Mouse (Mus musculus) heart, embryonic 14.5 days (tissue): ENCODE data around the gene Trpc1. TPM values are rescaled to one million over a fixed set of nuclear protein-coding genes. Genes with fewer than 3 reads are reported as not detected.

Experiments
- ATAC-seq: fragments of 200-750 bp; cut with Nextera tagmentation; 2 replicates; pipeline ENCODE4 v1.8.0; 2017; ENCODE audit warnings: low read depth, moderate TSS enrichment; ENCODE audit not compliant: insufficient number of reproducible peaks, insufficient read depth, low FRiP score
- H3K27ac ChIP-seq, 2 experiments: fragments of 200-500 bp in 1 of 2; fragments of 300-500 bp in 1 of 2; sonication (generic) in 1 of 2; replicated peaks in 1 of 2; 2 replicates each; pipeline ENCODE4 v1.5.1; 2012 to 2014; ENCODE audit warnings: low read depth in 2 of 2, low read length in 2 of 2, control low read depth in 1 of 2, mild to moderate bottlenecking in 1 of 2, mixed read lengths in 1 of 2; ENCODE audit not compliant: control insufficient read depth in 1 of 2, insufficient read depth in 1 of 2
- H3K27me3 ChIP-seq: fragments of 300-500 bp; sonication (generic); 2 replicates; pipeline ENCODE4 v1.6.1; 2014; ENCODE audit warnings: mild to moderate bottlenecking, low read length, control low read depth; ENCODE audit not compliant: control insufficient read depth, insufficient read depth
- H3K36me3 ChIP-seq: fragments of 300-500 bp; sonication (generic); 2 replicates; pipeline ENCODE4 v1.6.1; 2014; ENCODE audit warnings: mild to moderate bottlenecking, control low read depth, low read length, mixed read lengths; ENCODE audit not compliant: control insufficient read depth, insufficient read depth
- H3K4me1 ChIP-seq, 2 experiments: fragments of 200-500 bp in 1 of 2; fragments of 300-500 bp in 1 of 2; sonication (generic) in 1 of 2; 2 replicates each; pipeline ENCODE4 v1.6.1; 2012 to 2014; ENCODE audit warnings: low read length in 2 of 2, control low read depth in 1 of 2, mixed read lengths in 1 of 2; ENCODE audit not compliant: control insufficient read depth in 2 of 2, insufficient read depth in 2 of 2
- H3K4me2 ChIP-seq: fragments of 300-500 bp; sonication (generic); 2 replicates; pipeline ENCODE4 v1.6.1; 2014; ENCODE audit warnings: mild to moderate bottlenecking, low read length
- H3K4me3 ChIP-seq, 2 experiments: fragments of 200-500 bp in 1 of 2; fragments of 300-500 bp in 1 of 2; sonication (generic) in 1 of 2; 2 replicates each; pipeline ENCODE4 v1.5.1; 2012 to 2014; ENCODE audit warnings: low read length in 2 of 2, mild to moderate bottlenecking in 2 of 2, control low read depth in 1 of 2, low read depth in 1 of 2, moderate library complexity in 1 of 2; ENCODE audit not compliant: control insufficient read depth in 1 of 2, insufficient read depth in 1 of 2
- H3K9ac ChIP-seq: fragments of 300-500 bp; sonication (generic); 2 replicates; pipeline ENCODE4 v1.6.1; 2014; ENCODE audit warnings: mild to moderate bottlenecking, low read length
- H3K9me3 ChIP-seq: fragments of 300-500 bp; sonication (generic); 2 replicates; pipeline ENCODE4 v1.6.1; 2016; ENCODE audit warnings: low read length, control low read depth; ENCODE audit not compliant: control insufficient read depth
- WGBS: fragments of 180-500 bp; shearing (Covaris S2); extraction: QIAGEN DNeasy Blood & Tissue Kit; methylation state at CpG from one replicate; pipeline ENCODE4 v1.1.7; 2014; 5-methylcytosine and 5-hydroxymethylcytosine counted together
- polyA plus RNA-seq: library from polyadenylated mRNA; unstranded; fragments of >200 nt; fragmentation: Nextera tagmentation; extraction: Ambion mirVana; gene quantifications from 2 replicates; pipeline ENCODE4 v1.2.1, GENCODE M21; 2014

Trpc1 gene
- polyA plus RNA-seq, 1 experiment from 2014 or later, result 3.7 TPM

DNA sequence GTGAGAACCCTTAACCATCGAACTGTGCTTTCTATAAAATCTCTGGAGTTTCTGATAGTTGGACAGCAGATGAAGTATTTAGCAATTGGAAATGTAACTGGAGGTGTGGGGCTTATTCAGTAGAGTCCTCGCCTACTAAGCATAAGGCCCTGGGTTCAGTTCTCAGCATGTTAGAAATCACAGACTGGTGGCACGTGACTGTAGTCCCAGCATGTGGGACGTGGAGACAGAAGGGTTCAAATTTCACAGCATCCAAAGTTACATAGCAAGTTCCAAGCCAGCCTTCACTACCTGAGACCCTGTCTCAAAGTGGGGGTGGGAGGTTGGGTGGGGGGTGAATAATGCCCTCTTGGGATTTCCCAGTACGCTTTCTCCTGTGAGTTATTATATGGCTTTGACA lies 81.9 kb downstream of the Trpc1 start:
- Histone ChIP-seq H3K36me3 (no peaks in the 10 kb centered on the region), H3K4me1 (peaks cover 11 to 20% of the 10 kb centered on the region in 2 experiments), H3K9ac (no peak overlapping the region), H3K27ac (no peak overlapping the region), H3K27me3 (no peaks in the 10 kb centered on the region), H3K4me3 (no peak overlapping the region), H3K4me2 (no peak overlapping the region), H3K9me3 (no peaks in the 10 kb centered on the region)
- no peak for ATAC-seq
- 64% methylated on average over 5 of the region's 5 CpGs for WGBS

- Histone ChIP-seq H3K9me3 (no peaks in the 10 kb centered on the region), H3K4me2 (no peak overlapping the region), H3K9ac (no peak overlapping the region), H3K27ac (0 out of 4 replicates have a peak overlapping the region, but pooled peaks of 1 of the 2 experiments have one; percentile 16), H3K4me1 (peaks cover 11 to 20% of the 10 kb centered on the region in 2 experiments), H3K36me3 (no peaks in the 10 kb centered on the region), H3K4me3 (no peak overlapping the region), H3K27me3 (no peaks in the 10 kb centered on the region)
- ATAC-seq, result no peak
- 23% methylated on average over 9 of the region's 9 CpGs for WGBS
Observed at GRCm38 (mm10) chr9:95667836-95668235, 82.3 kb downstream of the Trpc1 start.

DNA sequence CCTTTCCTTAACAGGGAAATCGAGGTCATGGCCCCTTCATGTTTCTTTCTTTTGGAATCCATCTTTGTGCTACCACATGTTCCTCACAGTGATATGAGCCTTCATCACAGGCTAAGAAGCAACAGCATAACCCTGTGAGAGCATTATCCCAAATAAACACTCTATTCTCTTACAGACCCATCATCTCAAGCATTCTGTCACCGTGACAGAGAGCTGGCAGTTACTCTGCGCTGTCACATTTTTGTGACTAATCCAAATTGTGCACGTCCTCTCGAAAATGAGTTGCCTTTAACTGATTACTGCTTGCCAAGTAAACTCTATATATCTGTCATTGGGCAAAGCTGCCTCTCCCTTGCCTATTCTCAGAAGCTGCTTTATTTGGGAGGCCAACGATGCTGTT lies 84.3 kb downstream of the Trpc1 start:
- Histone ChIP-seq H3K27ac (no peak overlapping the region), H3K4me3 (no peak overlapping the region), H3K9me3 (no peaks in the 10 kb centered on the region), H3K9ac (no peak overlapping the region), H3K4me1 (peaks cover 11 to 20% of the 10 kb centered on the region in 2 experiments), H3K27me3 (no peaks in the 10 kb centered on the region), H3K36me3 (no peaks in the 10 kb centered on the region), H3K4me2 (no peak overlapping the region)
- 77% methylated on average over 6 of the region's 6 CpGs for WGBS
- ATAC-seq, result no peak

DNA sequence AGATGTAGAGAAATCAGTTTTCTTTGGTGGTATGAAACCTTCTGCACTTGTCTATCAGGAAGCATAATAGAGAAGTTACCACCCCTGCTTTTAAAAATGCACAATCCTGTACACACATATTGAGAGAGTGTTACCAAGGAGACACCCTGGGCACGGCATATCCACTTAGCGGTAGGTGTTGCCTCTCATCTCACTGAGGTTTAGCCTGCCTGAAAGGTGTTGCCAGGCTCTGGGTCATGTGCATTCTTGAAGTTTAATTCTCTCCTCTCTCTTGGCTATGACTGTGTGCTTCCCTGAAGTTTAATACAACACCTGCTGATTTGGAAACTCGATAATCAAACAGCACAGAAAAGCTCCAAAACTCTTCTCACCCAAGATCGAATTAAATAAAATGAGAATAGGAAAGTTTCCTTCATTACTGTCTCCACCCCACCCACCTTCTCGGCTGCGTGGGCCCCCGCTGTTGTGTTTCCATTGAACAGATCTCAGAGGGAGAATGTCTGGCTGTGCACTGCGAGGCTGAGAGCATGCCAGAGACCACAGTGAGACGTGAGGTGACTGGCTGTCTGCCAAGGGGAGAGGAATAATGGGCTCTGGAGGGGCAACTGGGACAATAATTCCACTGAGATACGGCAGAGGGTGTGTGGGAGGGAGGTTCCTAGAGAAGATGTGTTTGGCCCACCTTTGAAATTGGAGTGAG lies 85.7 kb downstream of the Trpc1 start:
- peaks cover 11 to 20% of the 10 kb centered on the region in 2 experiments for H3K4me1 ChIP-seq
- H3K27me3 ChIP-seq, result no peaks in the 10 kb centered on the region
- no peak overlapping the region for H3K4me2 ChIP-seq
- no peak; the same call in 1 of the 2 replicates for ATAC-seq
- H3K9me3 ChIP-seq, result no peaks in the 10 kb centered on the region
- no peaks in the 10 kb centered on the region for H3K36me3 ChIP-seq
- H3K4me3 ChIP-seq, result no peak overlapping the region
- 27% methylated on average over 10 of the region's 10 CpGs for WGBS
- no peak overlapping the region for H3K27ac ChIP-seq
- no peak overlapping the region for H3K9ac ChIP-seq

- no peak for ATAC-seq
- Histone ChIP-seq H3K36me3 (no peaks in the 10 kb centered on the region), H3K4me2 (no peak overlapping the region), H3K4me1 (no peaks in the 10 kb centered on the region), H3K27me3 (no peaks in the 10 kb centered on the region), H3K4me3 (no peak overlapping the region), H3K27ac (no peak overlapping the region), H3K9ac (no peak overlapping the region), H3K9me3 (no peaks in the 10 kb centered on the region)
- WGBS, result 87% methylated on average over 2 of the region's 2 CpGs
Observed at GRCm38 (mm10) chr9:95657941-95658340, 92.2 kb downstream of the Trpc1 start.

Other genes starting within 250 kb of the Trpc1 start
- 76.3 and 77.6 TPM in 2 replicates for gene U2surp, start 238.4 kb downstream of the Trpc1 start, polyA plus RNA-seq
- gene Paqr9, start 190.7 kb downstream of the Trpc1 start, polyA plus RNA-seq, result 0.82 and 0.91 TPM in 2 replicates
- gene Pcolce2, start 112.8 kb downstream of the Trpc1 start, polyA plus RNA-seq, result 0.13 and 0.22 TPM in 2 replicates
- gene Pls1, start 94.9 kb upstream of the Trpc1 start, polyA plus RNA-seq, result 0.61 and 0.71 TPM in 2 replicates
- 12.2 and 15.4 TPM in 2 replicates for gene Atr, start 107.2 kb upstream of the Trpc1 start, polyA plus RNA-seq
- gene Xrn1, start 204.4 kb upstream of the Trpc1 start, polyA plus RNA-seq, result 13.7 and 18.8 TPM in 2 replicates